Mouse (Mus musculus): ENCODE results near the gene Opcml. TPM values are rescaled to one million over a fixed set of nuclear protein-coding genes. Genes with fewer than 3 reads are reported as not detected.

Gene Opcml
- 0.16 and 0.49 TPM in 2 replicates for total RNA-seq (2012; rRNA removed)

DNA sequence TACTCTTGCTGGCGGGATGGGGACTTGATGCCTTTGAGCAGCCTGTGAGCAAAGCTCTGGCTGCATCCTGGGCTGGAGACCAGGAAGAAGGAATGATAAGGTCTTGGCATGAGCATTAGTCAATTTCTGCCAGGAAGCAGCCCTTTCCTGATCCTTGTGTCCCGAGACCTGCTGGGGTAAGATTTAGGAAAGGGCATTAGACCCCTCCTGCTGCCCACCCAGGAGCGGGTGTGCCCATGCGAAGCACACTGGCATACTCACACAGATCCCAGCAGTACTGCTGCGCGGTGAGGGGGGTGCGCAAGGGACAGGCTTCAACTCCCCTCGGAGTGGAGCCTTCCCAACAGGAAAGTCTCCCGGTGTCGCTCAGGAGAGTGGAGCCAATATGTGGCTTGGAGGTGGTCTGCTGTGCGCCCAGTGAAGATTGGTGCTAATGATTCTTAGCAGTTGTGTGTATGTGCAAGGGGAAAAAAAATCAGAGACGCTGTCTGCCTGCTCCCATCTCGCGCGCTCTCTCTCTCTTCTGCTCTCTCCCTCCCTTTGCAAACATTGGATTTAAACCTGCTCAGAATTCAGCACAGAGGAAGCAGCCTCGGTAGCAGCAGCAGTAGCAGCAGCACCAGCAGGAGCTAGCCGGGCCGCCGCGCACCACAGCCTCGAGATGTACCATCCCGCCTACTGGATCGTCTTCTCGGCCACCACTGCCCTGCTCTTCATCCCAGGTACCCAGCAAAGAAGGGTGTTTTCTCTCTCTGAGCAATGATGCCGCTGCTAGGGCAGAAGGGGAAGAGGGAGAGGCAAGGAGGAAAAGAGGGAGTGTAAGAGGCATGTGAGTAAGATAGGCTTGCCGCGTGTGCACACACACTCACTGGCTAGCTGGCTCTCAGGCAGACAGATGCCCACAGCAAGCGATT is at the start of gene Opcml:
Gene Opcml, plus strand, starts transcription at position 51 of the 914 bp plus-strand sequence.
- Histone ChIP-seq H3K4me3 (ENCODE audit: insufficient read depth in 1 of 2, low read depth in 1 of 2, low read length in 2 of 2, poor library complexity in 1 of 2, severe bottlenecking in 1 of 2) (peak within 1 kb of the TSS; percentile 61 to 63), H3K27ac (ENCODE audit: insufficient read depth, low read depth, low read length, poor library complexity, severe bottlenecking) (no peak within 1 kb of the TSS), H3K4me1 (ENCODE audit: control insufficient read depth in 2 of 2, insufficient read depth in 2 of 2, low read length in 2 of 2, poor library complexity in 1 of 2) (no peaks in the 10 kb centered on the region), H3K36me3 (ENCODE audit: control insufficient read depth, insufficient read depth, low read length, poor library complexity, severe bottlenecking) (no peaks in the 10 kb centered on the region), H3K9ac (ENCODE audit: insufficient read depth, low read depth, low read length, poor library complexity, severe bottlenecking) (peak within 1 kb of the TSS; percentile 13; the same call in 1 of the 2 replicates), H3K9me3 (ENCODE audit: control insufficient read depth, insufficient read depth, low read depth, low read length) (no peaks in the 10 kb centered on the region)
- in situ Hi-C loops (cut with MboI; ENCODE audit: low sequenced_read_pairs in 2 of 2, unreplicated experiment in 2 of 2): no loop called here
- TF ChIP-seq HCFC1 (IDR thresholded peaks at IDR 0.05; ENCODE audit: borderline replicate concordance, insufficient read depth, low read length) (no peak), ZC3H11A (IDR thresholded peaks at IDR 0.05; ENCODE audit: borderline replicate concordance, low read depth, low read length) (no peak), CHD2 (IDR thresholded peaks at IDR 0.05; ENCODE audit: low read depth, low read length) (no peak), MAFK (IDR thresholded peaks at IDR 0.05; ENCODE audit: insufficient read depth, low read depth, low read length) (no peak), ZNF384 (IDR thresholded peaks at IDR 0.05; ENCODE audit: low read depth, low read length) (no peak)
- DNase-seq (ENCODE audit: low read depth, low spot score): no peak

DNA sequence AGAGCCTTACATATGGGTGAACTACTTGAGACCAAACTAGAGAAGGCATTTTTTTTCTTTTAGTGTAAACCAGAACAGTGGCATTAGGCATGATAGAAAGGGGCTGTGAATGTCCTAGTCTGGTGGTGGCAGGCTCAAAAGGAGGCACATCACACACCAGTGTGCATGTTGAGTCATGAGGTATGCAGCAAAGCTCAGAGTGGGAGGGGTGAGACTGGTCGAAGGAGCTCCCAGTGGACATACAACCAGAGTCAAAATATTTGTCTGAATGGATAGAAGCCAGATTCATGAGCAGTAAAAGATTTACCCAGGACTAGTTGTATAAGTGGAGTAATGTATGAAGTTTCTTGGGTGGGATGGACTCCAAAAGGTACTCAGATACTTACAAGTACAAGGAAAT is 31.9 kb upstream of the Opcml start:
- no peaks in the 10 kb centered on the region for H3K4me1 ChIP-seq (ENCODE audit: control insufficient read depth in 2 of 2, insufficient read depth in 2 of 2, low read length in 2 of 2, poor library complexity in 1 of 2)
- no peak overlapping the region for H3K9ac ChIP-seq (ENCODE audit: insufficient read depth, low read depth, low read length, poor library complexity, severe bottlenecking)
- in situ Hi-C loops (cut with MboI; ENCODE audit: low sequenced_read_pairs in 2 of 2, unreplicated experiment in 2 of 2): no loop called here
- no peak for DNase-seq (ENCODE audit: low read depth, low spot score)
- no peak overlapping the region for H3K27ac ChIP-seq (ENCODE audit: insufficient read depth, low read depth, low read length, poor library complexity, severe bottlenecking)
- TF ChIP-seq CHD2 (IDR thresholded peaks at IDR 0.05; ENCODE audit: low read depth, low read length) (no peak), ZC3H11A (IDR thresholded peaks at IDR 0.05; ENCODE audit: borderline replicate concordance, low read depth, low read length) (no peak), MAFK (IDR thresholded peaks at IDR 0.05; ENCODE audit: insufficient read depth, low read depth, low read length) (no peak), HCFC1 (IDR thresholded peaks at IDR 0.05; ENCODE audit: borderline replicate concordance, insufficient read depth, low read length) (no peak), ZNF384 (IDR thresholded peaks at IDR 0.05; ENCODE audit: low read depth, low read length) (no peak)
- no peaks in the 10 kb centered on the region for H3K36me3 ChIP-seq (ENCODE audit: control insufficient read depth, insufficient read depth, low read length, poor library complexity, severe bottlenecking)
- no peaks in the 10 kb centered on the region for H3K9me3 ChIP-seq (ENCODE audit: control insufficient read depth, insufficient read depth, low read depth, low read length)
- H3K4me3 ChIP-seq (ENCODE audit: insufficient read depth in 1 of 2, low read depth in 1 of 2, low read length in 2 of 2, poor library complexity in 1 of 2, severe bottlenecking in 1 of 2): no peak overlapping the region

DNA sequence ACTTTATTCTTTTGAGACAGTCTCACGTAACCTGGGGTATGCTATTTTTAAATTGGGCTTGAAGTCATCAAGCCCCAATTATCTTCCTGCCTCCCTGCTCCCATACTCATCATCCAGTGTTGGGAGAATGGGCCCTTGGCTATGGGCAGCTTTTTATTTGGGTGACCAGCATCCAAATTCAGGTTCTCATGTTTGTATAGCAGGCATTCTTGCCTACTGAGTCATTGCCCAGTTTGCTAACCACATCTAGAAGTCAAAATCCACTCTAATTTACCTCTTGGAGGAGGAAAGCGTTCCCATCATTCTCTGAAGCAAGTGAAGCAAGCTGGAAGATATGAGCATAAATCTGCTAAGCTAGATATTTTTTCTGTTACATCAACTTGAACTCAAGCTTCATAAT is 29.4 kb upstream of the Opcml start:
- no peaks in the 10 kb centered on the region for H3K4me1 ChIP-seq (ENCODE audit: control insufficient read depth in 2 of 2, insufficient read depth in 2 of 2, low read length in 2 of 2, poor library complexity in 1 of 2)
- H3K9ac ChIP-seq (ENCODE audit: insufficient read depth, low read depth, low read length, poor library complexity, severe bottlenecking): no peak overlapping the region
- H3K27ac ChIP-seq (ENCODE audit: insufficient read depth, low read depth, low read length, poor library complexity, severe bottlenecking): no peak overlapping the region
- no peaks in the 10 kb centered on the region for H3K36me3 ChIP-seq (ENCODE audit: control insufficient read depth, insufficient read depth, low read length, poor library complexity, severe bottlenecking)
- TF ChIP-seq ZC3H11A (IDR thresholded peaks at IDR 0.05; ENCODE audit: borderline replicate concordance, low read depth, low read length) (no peak), MAFK (IDR thresholded peaks at IDR 0.05; ENCODE audit: insufficient read depth, low read depth, low read length) (no peak), CHD2 (IDR thresholded peaks at IDR 0.05; ENCODE audit: low read depth, low read length) (no peak), ZNF384 (IDR thresholded peaks at IDR 0.05; ENCODE audit: low read depth, low read length) (no peak), HCFC1 (IDR thresholded peaks at IDR 0.05; ENCODE audit: borderline replicate concordance, insufficient read depth, low read length) (no peak)
- H3K4me3 ChIP-seq (ENCODE audit: insufficient read depth in 1 of 2, low read depth in 1 of 2, low read length in 2 of 2, poor library complexity in 1 of 2, severe bottlenecking in 1 of 2): no peak overlapping the region
- DNase-seq (ENCODE audit: low read depth, low spot score): no peak
- no peaks in the 10 kb centered on the region for H3K9me3 ChIP-seq (ENCODE audit: control insufficient read depth, insufficient read depth, low read depth, low read length)
- in situ Hi-C loops (cut with MboI; ENCODE audit: low sequenced_read_pairs in 2 of 2, unreplicated experiment in 2 of 2): no loop called here

DNA sequence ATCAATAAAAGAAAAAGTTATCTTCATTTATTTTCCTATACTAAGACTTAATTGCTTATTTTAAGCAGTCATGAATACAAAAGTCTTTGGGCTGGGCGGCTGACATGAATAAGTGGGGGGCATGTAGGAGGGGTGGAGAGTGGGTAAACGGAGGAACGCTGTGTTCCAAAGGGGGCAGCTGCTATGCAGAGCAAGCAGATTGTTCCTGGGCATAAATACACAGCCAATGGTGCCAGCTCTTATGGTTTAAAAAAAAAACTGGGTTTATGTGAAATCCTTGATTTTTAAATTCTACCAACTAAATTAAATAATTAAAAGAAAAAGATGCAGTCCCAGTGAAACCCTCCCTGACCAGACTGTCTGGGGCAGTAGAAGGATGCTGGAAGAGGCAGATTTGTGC is 24.1 kb upstream of the Opcml start:
- H3K9me3 ChIP-seq (ENCODE audit: control insufficient read depth, insufficient read depth, low read depth, low read length): no peaks in the 10 kb centered on the region
- TF ChIP-seq MAFK (IDR thresholded peaks at IDR 0.05; ENCODE audit: insufficient read depth, low read depth, low read length): no peak
- TF ChIP-seq ZNF384 (IDR thresholded peaks at IDR 0.05; ENCODE audit: low read depth, low read length): no peak
- TF ChIP-seq CHD2 (IDR thresholded peaks at IDR 0.05; ENCODE audit: low read depth, low read length): no peak
- no peak for TF ChIP-seq HCFC1 (IDR thresholded peaks at IDR 0.05; ENCODE audit: borderline replicate concordance, insufficient read depth, low read length)
- no peak for TF ChIP-seq ZC3H11A (IDR thresholded peaks at IDR 0.05; ENCODE audit: borderline replicate concordance, low read depth, low read length)

More for the DNA sequence above, 24.1 kb upstream of the Opcml start:
- Histone ChIP-seq H3K27ac (ENCODE audit: insufficient read depth, low read depth, low read length, poor library complexity, severe bottlenecking) (no peak overlapping the region), H3K4me3 (ENCODE audit: insufficient read depth in 1 of 2, low read depth in 1 of 2, low read length in 2 of 2, poor library complexity in 1 of 2, severe bottlenecking in 1 of 2) (no peak overlapping the region), H3K36me3 (ENCODE audit: control insufficient read depth, insufficient read depth, low read length, poor library complexity, severe bottlenecking) (no peaks in the 10 kb centered on the region), H3K9ac (ENCODE audit: insufficient read depth, low read depth, low read length, poor library complexity, severe bottlenecking) (no peak overlapping the region), H3K4me1 (ENCODE audit: control insufficient read depth in 2 of 2, insufficient read depth in 2 of 2, low read length in 2 of 2, poor library complexity in 1 of 2) (no peaks in the 10 kb centered on the region)
- DNase-seq (ENCODE audit: low read depth, low spot score): no peak
- in situ Hi-C loops (cut with MboI; ENCODE audit: low sequenced_read_pairs in 2 of 2, unreplicated experiment in 2 of 2): no loop called here
